Mouse (Mus musculus): Measurements from ENCODE around the gene Mrpl33. TPM values are rescaled to one million over a fixed set of nuclear protein-coding genes. Genes with fewer than 3 reads are reported as not detected.

Mrpl33 gene
- total RNA-seq (2023): 356 and 390 TPM in 2 replicates

DNA sequence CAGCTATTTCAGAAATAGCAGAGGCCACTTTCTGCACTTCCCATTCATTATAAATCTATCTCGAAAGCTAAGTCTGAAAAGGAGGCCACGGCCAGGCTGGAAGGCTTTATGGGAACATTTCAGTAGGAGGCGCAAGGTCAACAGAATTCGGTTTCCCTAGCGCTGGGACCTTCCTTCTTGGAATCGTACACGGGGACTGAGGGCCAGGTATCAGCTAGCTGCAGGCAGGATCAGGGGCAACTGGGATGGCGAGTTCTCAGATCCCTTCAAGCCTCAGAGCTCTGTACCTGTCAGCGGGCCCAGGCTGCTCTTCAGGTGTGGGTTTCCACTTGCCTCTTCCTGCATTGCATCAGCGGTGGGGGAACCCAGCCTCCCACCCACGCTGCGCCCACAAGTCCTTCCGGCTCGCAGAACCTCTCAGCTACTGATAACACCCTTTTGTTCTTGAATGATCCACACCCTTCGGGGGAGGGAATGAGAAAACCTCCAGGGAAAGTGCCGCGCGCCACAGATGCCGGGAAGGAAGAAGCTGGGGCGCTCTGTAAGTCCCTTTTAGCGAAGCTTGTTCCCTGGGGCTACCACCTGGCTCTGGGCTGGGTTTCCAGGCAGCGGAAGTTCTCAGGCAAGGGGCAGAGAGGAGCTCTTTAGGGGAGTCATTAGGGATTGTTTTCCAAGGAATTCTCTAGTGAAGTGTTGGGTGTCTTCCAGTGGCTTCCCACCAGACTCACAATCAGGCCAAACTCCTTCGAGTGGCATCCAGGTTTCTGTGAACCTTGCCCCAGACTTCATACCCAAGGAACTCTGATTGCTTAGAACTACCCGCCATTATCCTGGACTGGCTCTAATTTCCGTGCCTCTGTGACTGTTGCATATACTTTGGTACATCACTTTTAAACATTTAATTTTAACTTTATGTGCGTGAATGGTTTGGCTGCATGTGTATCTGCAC is at the start of gene Mrpl33:
Mrpl33 (plus strand) TSS at position 455 of the 949 bp plus-strand sequence.

GRCm38 (mm10) chr5:31696971-31697643 is 100.4 kb downstream of the Mrpl33 start, which contains the start of gene Rbks:
Gene Rbks (minus strand): TSS chr5:31697627.

DNA sequence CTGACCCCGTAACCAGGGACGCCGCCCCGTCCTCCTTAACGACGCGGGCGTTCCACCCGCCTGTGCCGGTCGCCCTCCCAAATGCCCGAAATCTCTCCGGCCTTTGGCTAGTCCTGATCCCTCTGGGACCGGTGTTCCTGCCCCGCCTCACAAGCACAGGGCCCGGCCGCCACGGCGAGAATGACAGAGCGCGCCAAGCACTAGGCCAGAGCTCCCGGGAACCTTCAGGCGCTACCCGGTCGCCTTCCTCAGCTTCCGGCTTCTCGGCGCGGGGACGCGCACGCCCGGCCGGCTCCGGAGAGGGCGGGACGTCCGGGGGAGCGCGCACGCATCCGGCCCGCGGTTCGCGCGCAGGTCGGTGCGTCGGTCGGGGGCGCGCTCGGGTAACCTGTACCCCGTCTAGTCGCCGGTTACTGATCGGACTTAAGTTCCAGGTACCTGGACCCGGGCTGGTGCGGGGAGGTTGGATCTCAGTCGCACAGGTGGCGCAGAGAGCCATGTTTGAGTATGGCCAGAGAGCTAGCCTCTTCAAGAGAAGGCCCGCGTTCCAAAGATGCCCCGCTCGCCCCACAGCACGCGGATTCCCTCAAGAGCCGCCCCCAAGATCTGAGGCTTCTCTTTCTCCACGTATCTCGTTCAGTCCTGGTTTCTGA is 101.0 kb downstream of the Mrpl33 start, which contains the start of gene Babam2:
Babam2 (plus strand) TSS at position 41 of the 653 bp plus-strand sequence.

Other genes with a start within 250 kb of the Mrpl33 start
- gene Zfp512, start 144.5 kb upstream of the Mrpl33 start, total RNA-seq (2023): 13.6 and 15.4 TPM in 2 replicates
- gene 4930548H24Rik, start 111.2 kb upstream of the Mrpl33 start, total RNA-seq (2023): 0.36 and 0.51 TPM in 2 replicates
- gene Gpn1, start 102.2 kb upstream of the Mrpl33 start, total RNA-seq (2023): 22.2 and 30.4 TPM in 2 replicates
- 26.7 and 40.1 TPM in 2 replicates for gene Slc4a1ap, start 69.9 kb upstream of the Mrpl33 start, total RNA-seq (2023)
- gene Supt7l, start 69.1 kb upstream of the Mrpl33 start, total RNA-seq (2023): 12.3 and 12.5 TPM in 2 replicates
- 10.9 and 12.7 TPM in 2 replicates for gene Rbks, start 100.7 kb downstream of the Mrpl33 start, total RNA-seq (2023)
- 58.3 and 61.6 TPM in 2 replicates for gene Babam2, start 100.7 kb downstream of the Mrpl33 start, total RNA-seq (2023)